Mouse (Mus musculus): Measurements from ENCODE around the gene Gm6803. TPM values are rescaled to one million over a fixed set of nuclear protein-coding genes. Genes with fewer than 3 reads are reported as not detected.
"Not testable (repeated sequence)": the region's sequence is repeated elsewhere in the genome, so short reads cannot be mapped to it uniquely, and the experiment has no call there.

Gm6803 gene
- polyA plus RNA-seq (2015; fragmentation: Nextera tagmentation; extraction: Ambion mirVana), result not detected in 2 replicates

DNA sequence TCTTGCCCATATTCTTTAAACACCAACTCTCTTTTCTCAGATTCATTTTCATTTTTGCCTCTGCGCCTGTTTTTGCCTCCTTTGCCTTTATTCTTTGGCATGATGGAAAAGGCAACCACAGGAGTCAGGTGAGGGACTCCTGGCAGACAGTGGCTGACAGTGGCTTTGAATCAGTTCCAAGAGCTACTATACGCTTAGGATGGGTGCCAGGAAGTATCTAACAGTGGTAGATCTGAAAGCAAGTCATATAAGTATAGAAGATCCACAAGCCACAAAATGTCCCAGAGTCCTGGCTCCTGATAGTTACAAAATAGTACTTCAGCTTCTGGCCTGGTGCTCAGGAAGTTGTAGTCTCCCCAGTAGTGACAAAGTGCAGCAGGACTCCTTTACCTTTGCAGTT lies at the start of gene Gm6803:
Gene Gm6803, minus strand, starts transcription at position 101 of the 400 bp plus-strand sequence.
- H3K27ac ChIP-seq (ENCODE audit: low read length); H3K4me1 ChIP-seq (ENCODE audit: insufficient read depth, low read length); H3K9me3 ChIP-seq (ENCODE audit: low read length); H3K36me3 ChIP-seq (ENCODE audit: insufficient read depth, low read length); ATAC-seq (ENCODE audit: low FRiP score, low TSS enrichment); H3K9ac ChIP-seq (replicated peaks; ENCODE audit: low read length); H3K4me3 ChIP-seq (ENCODE audit: low read length); H3K4me2 ChIP-seq (replicated peaks; ENCODE audit: low read depth, low read length); H3K27me3 ChIP-seq (ENCODE audit: insufficient read depth, low read length): not testable (repeated sequence)
- WGBS, result 72% methylated on average over 1 of the region's 2 CpGs

DNA sequence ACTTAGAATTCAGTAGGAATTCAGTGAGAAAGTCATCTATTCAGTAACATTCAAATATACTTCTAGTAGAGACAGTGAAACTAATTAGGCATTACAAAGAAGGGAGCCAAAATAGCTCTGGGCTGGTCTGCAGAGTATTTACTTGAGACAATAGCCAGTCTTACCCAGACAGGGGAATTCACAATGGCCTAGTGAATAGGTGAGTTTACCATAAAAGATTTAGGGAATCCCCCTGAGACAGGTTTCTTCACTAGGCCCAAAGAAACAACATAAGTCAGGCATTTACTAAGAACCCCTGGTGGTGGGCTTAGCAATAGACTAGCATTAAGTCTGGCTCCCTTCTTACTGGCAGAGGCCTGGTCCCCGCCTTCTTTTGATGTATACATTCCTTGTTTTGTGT lies 26.7 kb upstream of the Gm6803 start:
- not testable (repeated sequence) for H3K4me2 ChIP-seq (replicated peaks; ENCODE audit: low read depth, low read length); H3K27ac ChIP-seq (ENCODE audit: low read length); H3K4me3 ChIP-seq (ENCODE audit: low read length); H3K36me3 ChIP-seq (ENCODE audit: insufficient read depth, low read length); H3K4me1 ChIP-seq (ENCODE audit: insufficient read depth, low read length); H3K9me3 ChIP-seq (ENCODE audit: low read length); H3K27me3 ChIP-seq (ENCODE audit: insufficient read depth, low read length); H3K9ac ChIP-seq (replicated peaks; ENCODE audit: low read length); ATAC-seq (ENCODE audit: low FRiP score, low TSS enrichment)
- WGBS, result 71% methylated on average over 1 of the region's 1 CpGs

DNA sequence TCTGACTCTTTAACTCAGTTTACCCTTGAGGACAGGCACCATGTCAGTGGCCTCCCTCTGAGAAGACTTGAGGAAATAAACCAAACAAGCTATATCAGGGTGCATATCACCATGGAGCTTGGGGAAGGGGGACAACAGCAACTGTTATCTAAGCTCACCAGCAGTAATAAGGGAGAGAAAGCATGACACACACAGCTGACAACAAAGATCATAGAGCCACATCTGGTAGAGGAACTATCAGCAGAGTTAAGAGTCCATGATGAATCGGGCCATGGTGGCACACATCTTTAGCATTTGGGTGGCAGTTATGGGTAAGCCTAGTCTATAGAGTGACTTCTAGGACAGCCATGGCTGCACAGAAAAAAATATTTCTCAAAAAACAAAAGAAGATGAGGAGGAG lies 21.1 kb upstream of the Gm6803 start:
- not testable (repeated sequence) for ATAC-seq (ENCODE audit: low FRiP score, low TSS enrichment)
- WGBS, result 91% methylated on average over 1 of the region's 1 CpGs

DNA sequence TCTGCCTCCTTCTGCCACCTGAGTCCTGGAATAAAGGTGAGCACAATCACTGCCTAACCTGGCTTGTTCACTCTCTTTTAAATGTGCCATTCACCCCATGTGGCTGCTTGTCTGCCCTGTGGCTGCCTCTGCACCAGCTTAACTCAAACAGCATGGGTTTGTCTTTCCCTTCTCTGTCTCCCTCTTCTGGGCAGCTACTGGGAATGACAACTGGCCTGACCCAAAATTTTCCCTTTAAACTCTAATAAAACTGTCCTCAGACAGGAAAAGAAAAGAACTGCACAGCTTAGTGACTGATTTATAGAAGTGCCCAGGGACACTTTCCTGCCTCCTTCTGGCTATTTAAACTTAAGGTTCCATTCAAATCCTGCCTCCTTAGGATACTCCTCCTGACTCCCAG lies 20.5 kb upstream of the Gm6803 start:
- H3K4me1 ChIP-seq (ENCODE audit: insufficient read depth, low read length); H3K4me2 ChIP-seq (replicated peaks; ENCODE audit: low read depth, low read length); H3K27ac ChIP-seq (ENCODE audit: low read length); H3K27me3 ChIP-seq (ENCODE audit: insufficient read depth, low read length); ATAC-seq (ENCODE audit: low FRiP score, low TSS enrichment); H3K9me3 ChIP-seq (ENCODE audit: low read length); H3K9ac ChIP-seq (replicated peaks; ENCODE audit: low read length); H3K4me3 ChIP-seq (ENCODE audit: low read length); H3K36me3 ChIP-seq (ENCODE audit: insufficient read depth, low read length): not testable (repeated sequence)

More for the DNA sequence above, 21.1 kb upstream of the Gm6803 start:
- not testable (repeated sequence) for H3K27me3 ChIP-seq (ENCODE audit: insufficient read depth, low read length); H3K4me1 ChIP-seq (ENCODE audit: insufficient read depth, low read length); H3K27ac ChIP-seq (ENCODE audit: low read length); H3K9me3 ChIP-seq (ENCODE audit: low read length); H3K9ac ChIP-seq (replicated peaks; ENCODE audit: low read length); H3K4me2 ChIP-seq (replicated peaks; ENCODE audit: low read depth, low read length); H3K4me3 ChIP-seq (ENCODE audit: low read length); H3K36me3 ChIP-seq (ENCODE audit: insufficient read depth, low read length)

DNA sequence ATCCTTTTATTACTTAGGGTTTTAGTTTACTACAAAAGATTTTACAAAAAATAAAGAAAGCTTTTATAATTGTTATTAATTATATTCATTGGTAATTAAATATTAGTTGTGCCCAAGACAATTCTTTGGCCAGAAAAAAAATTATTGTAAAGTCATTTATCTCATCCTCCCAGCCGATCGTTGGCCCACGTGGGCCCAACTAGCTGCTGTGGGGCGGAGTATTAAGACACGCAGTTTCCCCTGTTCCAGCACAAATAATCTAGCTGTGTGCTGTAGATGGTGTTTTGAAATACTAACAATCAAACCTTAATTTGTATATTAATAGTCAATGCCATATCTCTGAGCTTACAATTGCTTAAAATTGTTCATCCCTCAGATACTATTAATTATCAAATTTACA lies 13.7 kb upstream of the Gm6803 start:
- not testable (repeated sequence) for H3K27me3 ChIP-seq (ENCODE audit: insufficient read depth, low read length); H3K4me3 ChIP-seq (ENCODE audit: low read length); H3K4me2 ChIP-seq (replicated peaks; ENCODE audit: low read depth, low read length); H3K4me1 ChIP-seq (ENCODE audit: insufficient read depth, low read length); ATAC-seq (ENCODE audit: low FRiP score, low TSS enrichment); H3K9me3 ChIP-seq (ENCODE audit: low read length); H3K36me3 ChIP-seq (ENCODE audit: insufficient read depth, low read length); H3K27ac ChIP-seq (ENCODE audit: low read length); H3K9ac ChIP-seq (replicated peaks; ENCODE audit: low read length)
- 90% methylated on average over 5 of the region's 5 CpGs for WGBS

DNA sequence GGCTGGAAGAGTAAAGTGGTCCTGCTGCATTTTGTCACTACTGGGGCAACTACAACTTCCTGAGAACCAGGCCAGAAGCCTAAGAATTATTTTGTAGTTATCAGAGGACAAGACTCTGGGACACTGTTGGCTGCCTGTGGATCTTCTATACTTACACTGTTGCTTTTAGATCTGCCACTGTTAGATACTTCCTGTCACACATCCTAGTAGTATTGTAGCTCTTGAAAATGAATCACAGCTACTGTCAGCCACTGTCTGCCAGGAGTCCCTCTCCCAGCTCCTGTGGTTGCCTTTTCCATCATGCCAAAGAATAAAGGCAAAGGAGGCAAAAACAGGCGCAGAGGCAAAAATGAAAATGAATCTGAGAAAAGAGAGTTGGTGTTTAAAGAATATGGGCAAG lies 8.1 kb upstream of the Gm6803 start, which contains the start of gene Gm2056:
Gene Gm2056, plus strand, starts transcription at position 301 of the 400 bp plus-strand sequence.
- not testable (repeated sequence) for H3K27ac ChIP-seq (ENCODE audit: low read length); H3K27me3 ChIP-seq (ENCODE audit: insufficient read depth, low read length); H3K4me1 ChIP-seq (ENCODE audit: insufficient read depth, low read length); H3K36me3 ChIP-seq (ENCODE audit: insufficient read depth, low read length); ATAC-seq (ENCODE audit: low FRiP score, low TSS enrichment); H3K9ac ChIP-seq (replicated peaks; ENCODE audit: low read length); H3K9me3 ChIP-seq (ENCODE audit: low read length); H3K4me3 ChIP-seq (ENCODE audit: low read length); H3K4me2 ChIP-seq (replicated peaks; ENCODE audit: low read depth, low read length)
- WGBS, result 83% methylated on average over 1 of the region's 1 CpGs

DNA sequence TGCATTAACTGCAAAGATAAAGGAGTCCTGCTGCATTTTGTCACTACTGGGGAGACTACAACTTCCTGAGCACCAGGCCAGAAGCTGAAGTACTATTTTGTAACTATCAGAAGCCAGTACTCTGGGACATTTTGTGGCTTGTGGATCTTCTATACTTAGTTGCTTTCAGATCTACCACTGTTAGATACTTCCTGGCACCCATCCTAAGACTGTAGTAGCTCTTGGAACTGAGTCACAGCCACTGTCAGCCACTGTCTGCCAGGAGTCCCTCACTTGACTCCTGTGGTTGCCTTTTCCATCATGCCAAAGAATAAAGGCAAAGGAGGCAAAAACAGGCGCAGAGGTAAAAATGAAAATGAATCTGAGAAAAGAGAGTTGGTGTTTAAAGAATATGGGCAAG lies 7.0 kb downstream of the Gm6803 start, which contains the start of gene Gm2075:
Gene Gm2075, plus strand, starts transcription at position 301 of the 400 bp plus-strand sequence.
- not testable (repeated sequence) for H3K36me3 ChIP-seq (ENCODE audit: insufficient read depth, low read length); H3K9me3 ChIP-seq (ENCODE audit: low read length); H3K27ac ChIP-seq (ENCODE audit: low read length); H3K4me2 ChIP-seq (replicated peaks; ENCODE audit: low read depth, low read length); H3K9ac ChIP-seq (replicated peaks; ENCODE audit: low read length); ATAC-seq (ENCODE audit: low FRiP score, low TSS enrichment); H3K4me3 ChIP-seq (ENCODE audit: low read length); H3K4me1 ChIP-seq (ENCODE audit: insufficient read depth, low read length); H3K27me3 ChIP-seq (ENCODE audit: insufficient read depth, low read length)
- WGBS, result no CpG with 5 or more reads among the region's 1 CpGs

DNA sequence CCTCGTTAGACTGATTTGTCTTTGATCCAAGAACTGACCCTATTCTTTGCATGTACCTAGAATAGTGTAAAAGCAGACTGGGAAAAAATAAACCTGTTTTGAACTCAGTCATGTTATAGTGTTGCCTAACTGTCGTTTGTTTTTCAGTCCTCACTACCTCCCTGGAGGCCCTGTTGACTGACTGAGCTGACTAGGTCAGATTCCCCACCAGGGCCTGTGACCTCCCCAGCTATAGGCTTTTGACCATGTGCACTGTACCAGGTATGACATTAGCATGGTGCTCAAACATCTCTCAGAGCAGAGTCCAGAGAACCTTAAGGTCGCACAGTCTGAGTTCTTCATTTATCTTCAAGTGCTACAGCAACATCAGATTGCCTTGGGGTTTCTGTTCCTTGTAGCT lies 14.5 kb downstream of the Gm6803 start:
- not testable (repeated sequence) for H3K27ac ChIP-seq (ENCODE audit: low read length); H3K4me3 ChIP-seq (ENCODE audit: low read length); H3K4me2 ChIP-seq (replicated peaks; ENCODE audit: low read depth, low read length); H3K9me3 ChIP-seq (ENCODE audit: low read length); ATAC-seq (ENCODE audit: low FRiP score, low TSS enrichment); H3K9ac ChIP-seq (replicated peaks; ENCODE audit: low read length); H3K4me1 ChIP-seq (ENCODE audit: insufficient read depth, low read length); H3K36me3 ChIP-seq (ENCODE audit: insufficient read depth, low read length); H3K27me3 ChIP-seq (ENCODE audit: insufficient read depth, low read length)
- WGBS, result 72% methylated on average over 3 of the region's 3 CpGs

DNA sequence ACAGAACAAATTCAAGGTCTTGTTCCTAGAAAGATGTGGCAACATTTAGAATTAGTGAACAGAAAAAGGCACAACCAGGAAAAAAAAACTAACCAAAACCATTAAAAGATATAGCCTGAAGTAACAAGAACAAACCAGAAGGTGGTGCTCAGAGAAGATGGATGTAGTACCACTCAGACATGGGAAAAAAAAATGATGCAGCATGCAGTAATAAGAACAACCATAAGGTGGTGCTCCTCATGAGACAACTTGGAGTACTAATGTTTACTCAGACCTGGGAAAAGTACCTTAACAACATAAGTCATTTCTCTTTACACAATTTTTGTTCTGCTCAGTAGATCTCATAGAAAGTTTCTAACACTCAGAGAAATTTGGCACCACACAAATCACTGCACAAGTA lies 34.6 kb downstream of the Gm6803 start:
- not testable (repeated sequence) for H3K36me3 ChIP-seq (ENCODE audit: insufficient read depth, low read length); ATAC-seq (ENCODE audit: low FRiP score, low TSS enrichment); H3K4me2 ChIP-seq (replicated peaks; ENCODE audit: low read depth, low read length); H3K27me3 ChIP-seq (ENCODE audit: insufficient read depth, low read length); H3K9ac ChIP-seq (replicated peaks; ENCODE audit: low read length); H3K4me3 ChIP-seq (ENCODE audit: low read length); H3K27ac ChIP-seq (ENCODE audit: low read length); H3K4me1 ChIP-seq (ENCODE audit: insufficient read depth, low read length); H3K9me3 ChIP-seq (ENCODE audit: low read length)
